Mouse (Mus musculus) naive thymus-derived CD4-positive, alpha-beta T cell, adult 2 months (primary cell): ENCODE measurements around the gene Gm44502.
A peak's percentile ranks its signal among the peaks of the same experiment; 100 is the strongest.

Source experiments
- DNase-seq: peaks from one replicate; pipeline ENCODE4 v3.0.0-alpha.2; 2011; ENCODE audit warnings: low read depth

Gm44502 gene

DNA sequence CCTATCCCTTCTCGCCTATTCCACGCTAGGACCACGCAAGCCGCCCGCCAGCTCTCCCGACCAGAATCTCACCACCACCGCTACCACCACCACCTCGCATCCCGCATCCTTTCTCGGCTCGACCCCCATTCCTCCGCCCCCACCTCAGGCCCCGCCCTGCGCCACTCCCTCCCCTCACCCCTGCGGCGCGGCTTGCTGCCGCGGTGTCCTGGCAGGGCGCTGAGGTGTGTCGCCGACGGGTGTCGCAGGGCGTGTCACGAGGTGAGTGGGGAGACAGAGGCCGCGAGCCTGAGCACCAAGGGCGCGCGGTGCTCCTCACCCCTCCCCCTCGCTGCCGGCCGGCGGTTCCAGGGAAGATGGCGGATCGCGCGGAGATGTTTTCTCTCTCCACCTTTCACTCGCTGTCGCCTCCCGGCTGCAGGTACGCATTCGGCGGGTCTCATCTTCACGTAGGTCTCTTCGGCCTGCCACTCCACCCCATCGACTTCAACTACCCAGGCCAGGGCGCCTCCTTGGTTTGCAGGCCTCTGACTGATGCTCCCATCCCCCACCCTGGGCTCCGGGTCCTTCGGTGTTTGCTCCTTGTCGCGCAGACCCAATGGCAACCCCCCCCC is 24.5 kb upstream of the Gm44502 start, which contains the start of gene Mapk8ip2:
TSS of gene Mapk8ip2 (plus strand) at position 49 of the 614 bp plus-strand sequence.
- DNase-seq, result no peak

DNA sequence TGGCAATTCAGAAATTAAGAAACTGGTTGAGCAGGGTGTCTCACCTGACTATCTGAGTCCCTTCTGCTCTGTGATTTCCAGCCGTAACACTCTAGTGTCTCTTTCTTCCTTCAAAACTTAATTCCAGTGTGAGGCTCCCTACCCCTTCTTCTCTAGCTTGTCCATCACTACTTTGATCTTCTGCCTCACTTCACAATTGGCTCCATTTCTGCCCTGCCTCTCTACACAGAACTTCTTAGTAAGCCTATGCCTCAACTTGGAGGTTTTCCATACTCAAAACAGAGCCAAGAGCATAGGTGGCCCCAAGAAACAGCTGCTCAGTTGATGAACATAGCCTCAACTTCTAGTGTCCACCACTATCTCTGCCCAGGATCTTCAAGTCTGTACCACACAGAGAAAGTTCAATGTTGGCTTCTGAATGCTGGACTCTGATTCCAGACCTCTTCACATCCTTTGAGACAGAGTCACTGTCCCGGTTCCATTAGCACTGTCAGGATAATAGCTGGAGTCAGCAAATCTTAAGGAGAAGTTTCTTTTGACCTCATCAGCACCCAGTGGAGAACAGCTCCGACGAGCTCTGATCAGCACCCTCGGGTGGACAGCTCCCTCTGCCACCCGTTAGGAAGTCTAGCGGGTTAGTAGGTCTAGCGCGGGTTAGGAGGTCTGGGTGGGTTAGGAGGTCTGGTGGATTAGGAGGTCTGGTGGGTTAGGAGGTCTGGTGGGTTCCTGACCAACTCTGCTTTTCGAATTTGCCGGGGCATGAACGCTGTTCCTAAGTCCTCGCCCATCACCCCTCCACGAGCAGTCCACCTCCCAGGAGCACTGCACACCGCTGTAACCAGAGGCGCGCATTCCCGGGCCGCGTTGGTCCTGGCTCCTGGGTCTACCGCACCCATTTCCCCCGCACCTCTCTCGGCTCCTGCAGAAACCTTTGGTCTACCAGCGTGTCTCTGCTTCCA is 23.7 kb upstream of the Gm44502 start:
- DNase-seq, result peak; percentile 51

DNA sequence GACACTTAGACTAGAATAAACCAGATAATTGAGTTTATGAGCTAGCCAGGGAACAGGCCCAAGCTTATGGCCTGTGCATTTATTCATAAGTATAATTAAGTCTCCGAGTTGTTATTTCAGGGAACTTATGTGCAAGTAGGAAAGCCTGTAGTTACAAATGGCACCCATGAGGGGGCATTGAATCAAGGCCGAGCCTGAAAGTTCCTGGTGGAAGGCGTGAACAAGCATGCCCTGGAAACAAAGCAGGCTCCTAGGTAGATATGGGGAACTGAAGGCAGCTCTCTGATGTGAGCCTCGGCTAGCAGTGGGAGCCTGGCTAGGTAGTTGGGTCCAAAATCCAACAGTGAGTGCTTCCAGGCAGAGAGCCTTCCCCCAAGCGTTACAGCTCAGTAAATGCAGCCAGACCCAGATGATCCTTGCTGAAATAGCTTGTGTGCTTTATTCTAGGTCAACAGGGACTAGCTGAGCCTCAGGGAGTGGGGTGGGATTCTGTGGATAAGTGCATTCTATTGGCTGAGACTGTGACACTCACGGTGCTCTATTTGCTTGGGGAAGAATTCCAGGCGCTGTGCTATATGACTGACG is 13.1 kb upstream of the Gm44502 start:
- no peak for DNase-seq

DNA sequence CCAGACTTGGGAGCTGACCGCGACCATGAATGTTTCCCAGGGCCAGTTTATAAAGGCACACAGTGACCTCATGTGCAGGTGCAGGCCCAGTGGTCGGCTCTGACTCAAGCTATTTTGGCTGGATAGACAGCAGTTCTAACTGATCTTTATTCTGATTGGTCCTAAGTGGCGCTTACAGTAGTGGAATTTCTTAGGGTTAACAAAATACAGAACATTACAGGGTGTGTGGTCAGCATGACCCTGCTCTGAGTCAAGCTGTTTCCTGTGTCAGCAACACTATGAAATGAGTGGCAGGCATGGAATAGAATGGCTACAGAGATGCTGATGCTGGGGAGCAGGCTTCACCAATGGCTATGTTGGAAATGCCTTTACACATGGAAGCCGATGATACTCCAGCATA is 6.4 kb upstream of the Gm44502 start:
- DNase-seq, result no peak

DNA sequence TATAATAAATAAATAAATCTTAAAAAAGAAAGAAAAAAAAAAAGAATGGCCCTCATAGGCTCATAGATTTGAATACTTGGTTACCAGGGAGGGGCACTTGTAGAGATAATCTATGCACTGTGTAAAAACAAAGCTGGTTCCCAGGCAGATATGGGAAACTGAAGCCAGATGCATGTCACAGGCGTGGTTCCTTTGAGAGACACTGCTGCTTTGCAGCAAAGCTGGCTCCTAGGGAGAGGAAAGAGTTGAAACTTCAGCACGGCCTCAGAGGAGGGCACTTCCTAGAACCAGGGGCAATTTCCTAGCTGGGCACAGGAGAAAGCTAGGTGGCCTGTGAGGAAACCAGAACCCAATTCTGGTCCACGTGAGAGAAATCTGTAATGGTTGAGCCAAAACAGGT is 4.6 kb upstream of the Gm44502 start:
- no peak for DNase-seq

DNA sequence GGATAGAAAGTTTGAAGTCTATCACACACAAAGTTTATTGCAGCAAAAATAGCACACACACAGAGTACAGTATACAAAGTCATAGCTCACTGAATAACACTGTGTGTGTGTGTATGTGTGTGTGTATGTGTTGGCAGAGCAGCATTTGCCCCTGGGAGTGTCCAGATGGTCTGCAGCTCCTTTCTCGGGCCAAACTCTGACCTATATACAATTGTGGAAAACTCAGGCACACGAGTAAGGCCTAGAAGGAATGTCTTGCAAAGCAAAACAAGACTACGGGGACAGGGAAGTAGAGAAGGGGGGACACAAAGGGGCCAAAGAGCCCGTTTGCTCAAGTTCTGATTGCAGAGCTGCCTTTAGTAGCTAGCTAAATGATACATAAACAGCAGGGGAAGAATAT is 3.5 kb upstream of the Gm44502 start:
- DNase-seq, result no peak

DNA sequence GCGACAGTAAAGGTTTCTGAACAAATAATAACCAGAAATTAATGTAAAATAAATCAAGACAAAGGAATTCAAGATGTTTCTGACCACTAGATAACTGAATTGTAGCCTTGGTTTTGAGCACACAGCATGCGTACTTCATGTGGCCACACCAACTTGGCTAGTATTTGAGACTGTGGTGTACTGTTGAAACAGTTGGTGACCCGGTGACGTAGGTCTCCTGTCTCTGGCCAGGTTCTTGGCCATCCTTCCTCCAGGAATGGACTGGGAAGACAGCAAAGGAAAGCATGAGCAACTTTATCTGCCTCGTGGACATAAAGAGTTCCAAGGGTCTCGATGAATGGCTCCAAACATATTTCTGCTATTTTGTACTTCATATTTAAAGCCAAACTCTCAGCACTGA is 2.3 kb upstream of the Gm44502 start:
- DNase-seq, result no peak

DNA sequence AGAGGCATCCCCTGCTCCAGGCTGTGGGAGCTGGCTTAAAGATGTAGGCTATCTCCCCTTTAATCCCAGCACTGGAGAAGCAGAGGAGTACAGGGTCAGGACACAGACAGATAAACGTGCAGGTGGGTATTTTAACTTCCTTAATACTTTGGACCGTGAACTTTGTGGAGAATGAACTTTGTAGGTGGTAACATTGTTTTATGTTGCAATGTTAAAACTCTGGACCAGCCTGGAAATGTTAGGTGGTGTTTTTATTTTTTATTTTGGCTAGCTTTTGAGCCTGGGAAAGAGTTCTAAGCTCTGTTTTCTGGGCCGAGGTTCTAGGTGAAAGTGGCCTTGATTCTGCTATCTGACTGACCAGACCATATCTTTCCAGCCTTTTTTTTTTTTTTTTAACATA is 1.8 kb upstream of the Gm44502 start:
- DNase-seq, result no peak

DNA sequence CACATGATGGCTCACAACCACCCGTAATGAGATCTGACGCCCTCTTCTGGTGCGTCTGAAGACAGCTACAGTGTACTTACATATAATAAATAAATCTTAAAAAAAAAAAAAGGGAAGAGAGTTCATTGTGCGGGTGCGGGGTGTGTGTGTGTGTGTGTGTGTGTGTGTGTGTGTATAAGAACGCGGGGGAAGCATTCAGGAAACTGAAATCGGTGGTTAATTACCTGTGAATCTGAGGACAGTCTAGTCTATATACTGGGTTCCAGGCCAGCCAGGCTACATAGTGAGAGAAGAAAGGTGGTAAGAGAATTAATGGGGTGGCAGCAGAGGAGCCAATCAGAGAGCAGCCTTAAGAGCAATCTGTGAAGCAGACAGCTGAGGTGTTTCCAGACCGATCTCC is 1.3 kb upstream of the Gm44502 start:
- peak; percentile 20 for DNase-seq

DNA sequence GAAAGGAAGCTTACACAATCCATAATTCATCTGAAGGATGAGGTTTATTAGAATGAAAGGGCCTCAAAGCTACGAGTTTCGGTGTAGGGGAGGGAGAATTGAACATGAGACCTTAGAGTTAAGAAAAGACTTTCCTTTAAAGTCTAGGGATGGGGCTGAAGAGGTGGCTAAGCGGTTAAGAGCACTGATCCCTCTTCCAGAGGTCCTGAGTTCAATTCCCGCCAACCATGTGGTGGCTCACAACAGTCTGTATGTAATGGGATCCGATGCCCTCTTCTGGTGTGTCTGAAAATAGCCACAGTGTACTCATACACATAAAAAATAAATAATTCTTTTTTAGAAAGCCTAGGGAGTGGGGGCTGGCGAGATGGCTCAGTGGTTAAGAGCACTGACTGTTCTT is 845 bp upstream of the Gm44502 start:
- peak; percentile 53 for DNase-seq

DNA sequence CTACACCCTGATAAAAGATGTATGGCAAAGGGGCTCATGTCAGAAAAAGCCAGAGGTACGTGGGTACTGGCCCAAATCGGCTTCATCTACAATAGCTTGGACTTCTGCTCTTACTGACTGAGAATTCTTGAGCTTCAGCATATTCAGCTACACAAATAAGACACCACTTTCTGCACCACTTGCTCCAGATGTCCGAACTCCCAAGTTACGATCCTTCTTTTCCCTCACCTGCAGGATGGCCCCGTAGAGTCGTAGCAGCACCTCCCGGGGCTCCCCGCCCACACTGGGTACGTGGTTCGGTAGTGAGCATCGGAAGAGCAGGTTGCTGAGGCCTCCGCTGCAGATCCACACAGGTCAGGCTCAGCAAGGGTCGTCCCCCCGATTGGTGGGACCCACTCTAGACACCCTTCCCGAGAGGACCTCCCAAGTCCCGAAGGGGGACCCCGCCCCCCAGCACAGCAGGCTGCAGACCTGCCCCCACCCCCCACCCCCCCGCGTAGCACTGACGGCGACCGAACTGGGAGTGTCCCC is 610 bp downstream of the Gm44502 start:
- peak; percentile 51 for DNase-seq

DNA sequence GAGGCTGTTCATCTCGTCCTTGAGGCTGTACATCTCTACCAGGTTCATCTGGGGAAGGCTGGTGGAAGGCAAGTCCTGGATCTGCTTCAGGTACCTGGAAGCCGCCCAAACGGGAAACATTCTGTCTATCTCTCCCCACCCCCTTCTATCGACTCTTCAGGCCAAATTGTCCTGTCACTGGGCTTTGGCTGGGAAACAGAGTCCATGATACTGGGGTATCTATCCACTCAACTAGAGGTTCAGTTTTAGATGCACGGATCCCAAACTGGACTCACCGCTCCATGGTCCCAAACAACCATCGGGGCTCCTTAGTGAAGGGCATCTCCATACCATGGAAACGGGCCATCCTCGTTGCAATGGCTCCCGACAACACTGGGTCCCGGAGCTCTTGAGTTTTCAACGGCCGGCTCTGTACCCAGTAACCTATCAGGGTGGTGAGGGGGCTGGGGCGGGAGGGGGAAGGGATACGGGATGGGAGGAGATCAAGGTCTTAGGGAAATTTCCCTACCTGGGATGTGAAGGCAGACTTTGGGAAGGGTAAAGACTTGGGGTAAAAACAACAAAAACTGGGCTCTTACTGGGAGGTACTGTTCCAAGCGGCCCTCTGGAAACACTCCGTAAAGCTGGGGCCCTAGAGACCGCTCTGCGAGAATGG is 1.2 kb downstream of the Gm44502 start:
- DNase-seq, result peak; percentile 15

DNA sequence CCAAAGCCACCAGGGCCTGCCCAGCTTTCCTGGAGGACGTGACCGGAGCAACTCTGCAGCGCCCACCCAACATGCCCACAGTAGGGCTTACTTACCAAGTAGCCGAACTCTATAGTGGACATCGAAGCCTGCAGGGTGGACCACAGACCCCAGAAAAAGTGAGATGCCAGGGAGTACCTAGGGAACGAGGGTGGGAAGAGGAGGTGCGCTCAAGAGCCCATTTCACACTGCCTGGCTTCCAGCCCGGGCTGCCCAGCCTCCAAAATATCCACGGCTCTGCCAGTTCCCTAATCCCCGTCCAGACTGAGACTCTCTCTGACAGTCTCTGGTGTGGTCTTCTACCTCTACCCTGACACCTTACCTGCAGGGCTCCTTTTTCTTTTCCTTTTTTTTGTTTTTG is 2.8 kb downstream of the Gm44502 start:
- no peak for DNase-seq

DNA sequence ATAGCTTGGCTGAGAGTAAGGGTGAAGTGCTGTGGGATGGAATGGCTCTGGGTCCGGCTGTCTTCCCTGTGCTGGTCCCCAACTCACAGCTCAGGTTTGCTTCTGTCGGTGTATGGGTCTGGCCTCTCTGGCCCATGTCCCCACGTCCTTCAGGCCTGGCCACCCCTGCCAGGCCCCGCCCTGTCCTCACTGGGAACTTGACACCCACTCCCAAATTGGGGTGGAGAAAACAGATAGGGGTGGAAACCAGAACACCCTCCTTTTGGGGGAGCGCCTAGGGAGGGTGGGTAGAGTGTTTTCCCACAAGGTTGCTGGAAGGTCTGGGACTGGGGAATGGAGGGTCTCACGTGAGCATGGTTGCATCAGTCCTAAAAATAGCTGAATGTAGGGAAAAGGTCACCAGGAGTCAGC is 3.8 kb downstream of the Gm44502 start, which contains the start of gene Cpt1b:
TSS of gene Cpt1b (minus strand) at position 153 of the 411 bp plus-strand sequence.
- DNase-seq, result no peak

DNA sequence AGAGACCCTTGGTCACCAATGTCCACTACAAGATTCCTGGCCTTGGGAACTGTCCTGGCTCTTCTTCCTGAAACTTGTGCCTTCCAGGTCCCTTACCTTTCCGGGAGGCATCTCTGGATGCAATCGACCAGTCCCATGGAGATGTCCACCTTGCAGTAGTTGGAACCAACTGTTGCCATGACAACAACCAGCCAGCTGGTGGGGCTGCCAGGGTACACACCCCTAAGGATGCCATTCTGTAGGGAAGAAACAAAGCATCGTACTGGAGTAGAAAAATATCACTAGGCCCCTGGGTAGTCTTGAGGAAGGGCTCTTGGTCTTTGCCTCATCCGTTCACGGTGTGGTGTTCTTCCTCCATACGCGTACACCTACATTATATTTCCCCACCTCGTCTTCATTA is 4.9 kb downstream of the Gm44502 start:
- DNase-seq, result no peak

DNA sequence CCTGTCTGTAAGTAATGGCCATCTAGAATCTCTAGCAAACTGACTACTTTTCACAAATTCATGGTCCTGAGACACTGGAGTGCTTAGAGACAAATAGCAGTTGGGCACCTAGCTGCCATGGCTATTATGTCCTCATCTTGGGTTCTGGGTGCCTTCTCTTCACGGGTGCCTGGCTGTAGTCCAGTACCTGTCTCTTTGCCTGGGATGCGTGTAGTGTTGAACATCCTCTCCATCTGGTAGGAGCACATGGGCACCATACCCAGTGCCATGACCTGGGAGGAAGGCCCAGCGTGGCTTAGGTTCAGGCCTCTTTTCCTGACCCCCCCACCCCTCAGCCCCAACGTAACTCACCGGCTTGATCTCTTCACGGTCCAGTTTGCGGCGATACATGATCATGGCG is 7.6 kb downstream of the Gm44502 start:
- DNase-seq, result no peak

DNA sequence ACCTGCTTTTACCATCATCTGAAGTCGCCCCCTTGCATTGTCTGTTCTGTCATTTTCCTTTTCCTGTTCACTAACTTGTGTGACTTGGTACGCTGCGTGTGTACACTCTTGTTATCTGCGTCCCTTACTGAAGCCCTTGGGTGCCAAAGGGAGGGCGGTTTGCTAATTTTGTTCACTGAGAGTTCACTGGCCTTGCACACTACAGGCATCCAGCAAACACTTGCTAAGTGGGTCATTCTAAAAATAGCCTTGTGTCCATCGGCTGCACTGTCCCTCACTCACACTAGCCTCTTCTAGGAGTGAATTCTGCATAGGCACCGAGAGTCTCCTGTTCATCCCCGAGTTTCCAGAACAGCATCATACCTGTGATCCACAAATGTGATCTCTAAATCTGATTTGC is 14.2 kb downstream of the Gm44502 start:
- no peak for DNase-seq

DNA sequence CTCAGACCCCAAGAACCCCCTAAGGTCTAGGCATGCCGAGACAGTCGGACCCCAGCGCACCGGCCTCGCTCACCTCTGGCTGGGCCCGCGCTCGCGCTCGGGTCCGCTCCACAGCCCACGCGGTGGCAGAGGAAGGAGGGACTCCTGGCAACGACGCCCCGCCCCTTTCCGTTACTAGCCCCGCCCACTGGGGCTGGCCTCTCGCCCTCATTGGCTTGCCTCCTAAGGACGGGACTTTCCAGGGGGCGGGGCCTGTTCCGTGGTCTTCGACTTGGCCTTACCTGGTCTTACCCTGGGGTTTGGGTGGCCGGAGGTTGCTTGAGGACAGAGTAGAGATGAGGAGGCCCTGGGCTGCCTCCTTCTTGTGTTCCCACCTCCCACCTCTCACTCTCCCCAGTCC is 19.4 kb downstream of the Gm44502 start, which contains the start of gene Syce3:
TSS of gene Syce3 (minus strand) at position 386 of the 400 bp plus-strand sequence.
- DNase-seq, result no peak

DNA sequence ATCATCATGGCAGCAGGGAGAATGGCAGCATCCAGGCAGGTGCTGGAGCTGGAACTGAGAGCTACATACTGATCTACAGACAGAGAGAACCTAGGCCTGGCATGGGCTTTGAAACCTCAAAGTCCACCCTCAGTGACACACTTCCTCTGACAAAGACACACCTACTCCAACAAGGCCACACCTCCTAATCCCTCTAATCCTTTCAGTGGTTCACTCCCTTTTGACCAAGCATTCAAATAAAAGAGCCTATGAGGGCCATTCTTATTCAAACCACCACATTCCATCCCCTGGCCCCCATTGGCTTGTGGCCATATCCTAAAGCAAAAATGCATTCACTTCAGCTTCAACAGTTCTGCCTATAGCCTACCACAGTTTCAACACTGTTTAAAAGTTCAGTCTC is 22.8 kb downstream of the Gm44502 start:
- DNase-seq, result no peak

DNA sequence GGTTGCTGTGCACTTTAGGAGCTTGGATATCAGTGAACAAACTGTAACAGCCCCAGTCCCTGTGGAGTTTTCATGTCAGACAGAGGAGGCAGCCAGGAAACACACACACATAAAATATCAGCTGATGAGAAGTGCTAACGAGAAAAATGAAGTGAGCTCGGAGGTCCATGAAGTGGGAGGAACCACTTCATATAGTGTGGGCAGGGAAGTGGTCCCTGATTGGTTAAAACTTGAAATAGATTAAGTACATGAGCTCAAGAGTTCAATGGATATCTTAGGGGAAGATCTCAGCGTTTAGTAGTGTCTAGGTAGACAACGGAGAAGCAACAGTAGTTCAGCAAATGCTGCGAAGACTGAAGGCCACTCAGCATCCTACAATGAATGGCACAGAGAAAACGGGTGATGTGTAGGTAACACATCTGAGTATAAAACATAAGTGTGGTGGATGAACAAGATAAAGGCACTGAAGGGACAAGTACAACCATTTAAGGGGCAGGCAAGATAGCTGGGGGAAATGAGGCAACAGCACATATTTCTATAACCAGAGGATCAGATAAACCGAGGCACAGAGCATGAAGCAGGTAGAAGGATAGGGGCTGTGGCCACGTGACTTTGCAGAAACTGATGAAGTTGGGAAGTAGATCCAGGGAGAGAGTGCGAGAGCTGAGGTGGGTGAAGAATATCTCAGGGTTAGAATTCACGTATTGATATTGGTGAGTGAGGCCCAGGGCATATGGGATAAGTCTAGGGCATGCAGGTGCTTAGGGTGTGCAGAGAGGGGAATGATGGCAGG is 24.5 kb downstream of the Gm44502 start:
- DNase-seq, result no peak

DNA sequence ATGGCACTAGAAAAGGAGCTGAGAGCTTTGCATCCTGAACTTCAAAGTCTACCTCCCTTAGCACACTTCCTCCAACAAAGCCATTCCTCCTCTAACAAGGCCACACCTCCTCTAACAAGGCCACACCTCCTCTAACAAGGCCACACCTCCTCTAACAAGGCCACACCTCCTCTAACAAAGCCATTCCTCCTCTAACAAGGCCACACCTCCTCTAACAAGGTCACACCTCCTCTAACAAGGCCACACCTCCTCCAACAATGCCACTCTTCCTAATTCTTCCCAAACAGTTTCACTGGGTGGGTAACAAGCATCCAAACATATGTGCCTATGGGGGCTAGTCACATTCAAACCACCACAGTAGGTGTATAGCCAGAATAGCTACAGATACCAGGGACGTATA is 27.0 kb downstream of the Gm44502 start:
- DNase-seq, result no peak
